Mouse (Mus musculus) heart, embryonic 13.5 days (tissue): Measurements from ENCODE around the gene Cox6b2. TPM values are rescaled to one million over a fixed set of nuclear protein-coding genes. Genes with fewer than 3 reads are reported as not detected.

Experiments used
- ATAC-seq: fragments of 200-750 bp; cut with Nextera tagmentation; 2 replicates; pipeline ENCODE4 v1.8.0; 2017; ENCODE audit warnings: moderate TSS enrichment; ENCODE audit not compliant: insufficient number of reproducible peaks, low FRiP score, low TSS enrichment; ENCODE audit errors: extremely low read depth
- H3K27ac ChIP-seq: fragments of 300-500 bp; sonication (generic); replicated peaks from 2 replicates; pipeline ENCODE4 v1.5.1; 2015; ENCODE audit warnings: moderate library complexity, mild to moderate bottlenecking, inconsistent platforms
- H3K27me3 ChIP-seq: fragments of 300-500 bp; sonication (generic); replicated peaks from 2 replicates; pipeline ENCODE4 v1.6.1; 2015; ENCODE audit warnings: mild to moderate bottlenecking, inconsistent platforms
- H3K36me3 ChIP-seq: fragments of 300-500 bp; sonication (generic); 2 replicates; pipeline ENCODE4 v1.6.1; 2015; ENCODE audit warnings: mild to moderate bottlenecking, inconsistent platforms
- H3K4me1 ChIP-seq: fragments of 300-500 bp; sonication (generic); 2 replicates; pipeline ENCODE4 v1.6.1; 2015; ENCODE audit warnings: inconsistent platforms
- H3K4me2 ChIP-seq: fragments of 300-500 bp; sonication (generic); 2 replicates; pipeline ENCODE4 v1.6.1; 2015; ENCODE audit warnings: inconsistent platforms, mild to moderate bottlenecking, moderate library complexity
- H3K4me3 ChIP-seq: fragments of 300-500 bp; sonication (generic); 2 replicates; pipeline ENCODE4 v1.5.1; 2015; ENCODE audit warnings: moderate library complexity, mild to moderate bottlenecking, inconsistent platforms
- H3K9ac ChIP-seq: fragments of 300-500 bp; sonication (generic); 2 replicates; pipeline ENCODE4 v1.6.1; 2015; ENCODE audit warnings: inconsistent platforms, mild to moderate bottlenecking, moderate library complexity
- H3K9me3 ChIP-seq: fragments of 300-500 bp; sonication (generic); 2 replicates; pipeline ENCODE4 v1.6.1; 2016; ENCODE audit warnings: inconsistent platforms
- WGBS: fragments of 180-500 bp; shearing (Covaris S2); methylation state at CpG from one replicate; pipeline ENCODE4 v1.1.7; 2015; ENCODE audit warnings: mixed read lengths; 5-methylcytosine and 5-hydroxymethylcytosine counted together
- polyA plus RNA-seq: library from polyadenylated mRNA; unstranded; fragments of >200 nt; fragmentation: Nextera tagmentation; extraction: Ambion mirVana; gene quantifications from 2 replicates; pipeline ENCODE4 v1.2.1, GENCODE M21; 2015

Gene Cox6b2
- polyA plus RNA-seq, 1 experiment from 2014 or later: 36.4 TPM

DNA sequence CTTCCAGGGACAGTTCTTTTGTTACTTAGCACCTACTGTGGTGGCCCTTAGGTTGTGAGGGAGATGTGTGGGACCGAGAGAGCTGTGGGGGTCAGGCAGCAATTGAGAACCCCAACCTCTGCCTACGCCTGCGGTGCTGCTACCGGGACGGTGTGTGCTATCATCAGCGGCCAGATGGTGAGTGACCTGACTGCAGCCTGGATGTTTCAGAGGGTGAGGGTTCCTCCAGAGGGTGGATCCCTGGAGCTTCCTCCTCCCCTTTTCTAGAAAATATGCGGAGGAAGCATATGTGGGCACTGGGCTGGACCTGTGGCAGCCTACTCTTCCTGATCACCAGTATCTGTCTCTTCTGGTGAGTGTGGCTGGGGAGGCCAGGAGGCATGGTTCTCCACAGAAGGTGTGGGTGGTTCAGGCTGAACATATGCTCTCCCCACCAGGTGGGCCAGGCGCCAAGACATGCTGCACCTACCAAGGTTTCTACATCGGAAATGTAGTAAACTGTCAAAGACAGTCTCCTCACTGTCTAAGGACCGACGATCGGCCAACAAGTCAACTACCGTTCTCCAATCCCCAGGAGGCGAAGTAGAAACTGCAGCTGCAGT lies 30.9 kb upstream of the Cox6b2 start:
- H3K9me3 ChIP-seq: no peaks in the 10 kb centered on the region
- no peak overlapping the region for H3K27ac ChIP-seq
- H3K36me3 ChIP-seq: no peaks in the 10 kb centered on the region
- no peak overlapping the region for H3K4me3 ChIP-seq
- peaks cover 10% of the 10 kb centered on the region for H3K4me1 ChIP-seq
- no peak overlapping the region for H3K4me2 ChIP-seq
- H3K9ac ChIP-seq: no peak overlapping the region
- H3K27me3 ChIP-seq: peaks cover 62% of the 10 kb centered on the region
- 54% methylated on average over 14 of the region's 14 CpGs for WGBS
- ATAC-seq: no peak

DNA sequence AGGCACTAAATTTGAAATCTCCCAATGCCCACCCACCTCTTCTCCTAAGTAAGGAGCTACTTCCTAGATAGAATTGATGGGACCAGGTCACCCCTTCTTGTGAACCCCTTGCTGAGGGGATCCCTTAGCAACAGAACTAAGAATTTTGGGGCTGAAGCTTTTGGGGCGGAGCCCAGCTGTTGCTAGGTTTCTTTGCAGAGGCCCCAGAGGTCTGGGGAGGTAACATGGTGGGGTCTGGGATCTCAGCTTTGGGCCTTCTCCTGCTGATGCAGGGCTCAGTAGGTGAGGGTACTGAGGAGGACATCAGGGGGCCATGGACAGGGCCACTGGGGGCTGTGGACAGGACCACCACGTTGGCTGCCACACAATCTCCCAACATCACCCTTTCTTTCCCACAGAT lies 29.9 kb upstream of the Cox6b2 start, which contains the start of the genes Il11 and Tmem190:
TSS of gene Il11 (minus strand) at position 101 of the 400 bp plus-strand sequence.
TSS of gene Tmem190 (plus strand) at position 179 of the 400 bp plus-strand sequence.
- Histone ChIP-seq H3K27ac (no peak within 1 kb of the TSS), H3K9ac (no peak within 1 kb of the TSS), H3K4me3 (no peak within 1 kb of the TSS), H3K27me3 (peaks cover 70% of the 10 kb centered on the region), H3K4me2 (no peak within 1 kb of the TSS), H3K36me3 (no peaks in the 10 kb centered on the region), H3K4me1 (peaks cover 4% of the 10 kb centered on the region; the same call in 1 of the 2 replicates), H3K9me3 (no peaks in the 10 kb centered on the region)
- WGBS: 73% methylated on average over 2 of the region's 2 CpGs
- ATAC-seq: no peak

DNA sequence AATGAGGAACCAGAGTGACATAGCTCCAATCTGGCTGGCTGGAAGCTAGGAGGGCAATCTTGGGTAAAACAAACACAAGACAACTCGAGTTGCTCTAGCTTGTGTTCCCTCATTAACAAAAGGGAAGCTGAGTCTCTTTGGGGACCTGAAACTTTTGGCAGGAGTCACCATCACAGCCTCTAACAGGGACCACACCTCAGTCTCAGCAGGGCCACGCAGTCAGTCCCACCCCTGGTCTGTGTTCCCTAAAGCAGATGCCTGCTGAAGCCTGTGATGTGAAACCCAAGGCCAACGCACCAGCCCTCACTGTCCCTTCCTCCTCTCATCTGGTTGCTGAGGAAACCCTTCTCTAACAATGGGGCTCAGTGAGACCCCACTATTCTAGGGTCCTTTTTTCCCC lies 29.2 kb upstream of the Cox6b2 start:
- WGBS: 38% methylated on average over 3 of the region's 3 CpGs

DNA sequence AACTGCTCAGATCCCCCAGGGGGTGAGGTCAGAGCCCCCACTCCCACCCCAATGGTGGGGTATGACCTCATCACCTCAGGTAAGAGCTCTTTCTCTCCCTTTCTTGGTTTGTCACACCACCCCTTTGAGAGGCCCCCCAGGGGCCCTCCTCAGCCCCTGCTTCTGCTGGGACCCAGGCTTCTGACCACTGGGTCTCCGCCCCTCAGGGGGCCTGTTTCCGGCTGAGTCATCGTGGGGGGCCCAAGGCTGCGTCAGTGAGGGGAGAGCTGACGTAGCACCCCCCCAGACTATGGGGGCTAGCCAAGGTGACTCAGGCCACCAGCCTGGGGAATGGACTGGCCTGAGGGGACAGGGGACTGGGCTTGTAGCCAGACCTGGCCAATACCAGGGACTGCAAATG lies 27.0 kb upstream of the Cox6b2 start:
- Histone ChIP-seq H3K9ac (no peak overlapping the region), H3K27me3 (peaks cover 92% of the 10 kb centered on the region), H3K4me3 (no peak overlapping the region), H3K36me3 (no peaks in the 10 kb centered on the region), H3K9me3 (no peaks in the 10 kb centered on the region), H3K4me1 (peaks cover 15% of the 10 kb centered on the region), H3K27ac (no peak overlapping the region), H3K4me2 (no peak overlapping the region)
- 36% methylated on average over 5 of the region's 5 CpGs for WGBS
- no peak for ATAC-seq

More for the DNA sequence above, 29.2 kb upstream of the Cox6b2 start:
- ATAC-seq: no peak
- Histone ChIP-seq H3K9ac (no peak overlapping the region), H3K4me3 (no peak overlapping the region), H3K4me1 (peaks cover 8% of the 10 kb centered on the region), H3K36me3 (no peaks in the 10 kb centered on the region), H3K27ac (no peak overlapping the region), H3K9me3 (no peaks in the 10 kb centered on the region), H3K4me2 (no peak overlapping the region), H3K27me3 (peaks cover 70% of the 10 kb centered on the region)

DNA sequence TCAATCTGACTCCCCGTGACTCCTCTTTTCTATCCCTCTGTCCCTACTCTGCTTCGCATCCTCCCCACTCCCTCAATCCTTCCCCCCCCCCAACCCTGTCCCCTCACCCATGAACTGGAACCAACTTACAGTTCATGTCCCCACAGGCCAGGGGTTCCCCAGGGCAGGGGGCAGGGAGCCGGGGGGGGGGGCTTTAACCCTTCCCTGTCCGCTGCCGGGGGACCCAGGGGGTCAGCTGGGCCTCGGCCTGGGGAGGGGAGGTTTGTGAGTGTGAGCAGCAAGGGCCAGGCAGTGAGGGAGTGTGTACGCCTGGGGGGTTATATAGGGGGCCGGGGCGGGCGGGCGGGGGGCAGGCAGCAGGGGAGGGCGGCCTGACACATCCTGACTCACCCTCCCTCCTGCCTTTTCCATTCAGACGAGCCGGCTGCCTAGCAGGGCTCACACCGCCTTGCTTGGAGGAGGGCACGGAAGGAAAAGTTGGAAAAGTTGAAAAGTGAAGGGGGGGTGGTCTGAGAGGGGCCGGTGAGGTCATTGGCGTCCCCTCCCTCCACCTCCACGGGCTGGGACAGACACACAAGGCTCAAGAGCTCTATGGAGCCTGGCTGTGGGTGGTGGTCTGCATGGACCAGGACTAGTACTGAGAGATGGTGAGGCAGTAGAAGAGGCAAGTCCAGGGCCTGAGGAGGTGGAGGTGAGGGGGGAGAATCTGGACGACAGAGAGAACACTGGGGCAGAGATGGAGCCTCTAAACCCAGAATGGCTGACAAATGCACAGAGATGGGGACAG lies 25.1 kb upstream of the Cox6b2 start:
- Histone ChIP-seq H3K27ac (no peak overlapping the region), H3K4me2 (peak overlapping the region; percentile 64; the same call in 1 of the 2 replicates), H3K9me3 (no peaks in the 10 kb centered on the region), H3K9ac (peak overlapping the region; percentile 54; the same call in 1 of the 2 replicates), H3K4me3 (0 out of 2 replicates have a peak overlapping the region, but pooled peaks have one; percentile 44), H3K4me1 (peaks cover 15% of the 10 kb centered on the region), H3K36me3 (no peaks in the 10 kb centered on the region), H3K27me3 (peaks cover 97% of the 10 kb centered on the region)
- 6% methylated on average over 19 of the region's 20 CpGs for WGBS
- ATAC-seq: no peak

DNA sequence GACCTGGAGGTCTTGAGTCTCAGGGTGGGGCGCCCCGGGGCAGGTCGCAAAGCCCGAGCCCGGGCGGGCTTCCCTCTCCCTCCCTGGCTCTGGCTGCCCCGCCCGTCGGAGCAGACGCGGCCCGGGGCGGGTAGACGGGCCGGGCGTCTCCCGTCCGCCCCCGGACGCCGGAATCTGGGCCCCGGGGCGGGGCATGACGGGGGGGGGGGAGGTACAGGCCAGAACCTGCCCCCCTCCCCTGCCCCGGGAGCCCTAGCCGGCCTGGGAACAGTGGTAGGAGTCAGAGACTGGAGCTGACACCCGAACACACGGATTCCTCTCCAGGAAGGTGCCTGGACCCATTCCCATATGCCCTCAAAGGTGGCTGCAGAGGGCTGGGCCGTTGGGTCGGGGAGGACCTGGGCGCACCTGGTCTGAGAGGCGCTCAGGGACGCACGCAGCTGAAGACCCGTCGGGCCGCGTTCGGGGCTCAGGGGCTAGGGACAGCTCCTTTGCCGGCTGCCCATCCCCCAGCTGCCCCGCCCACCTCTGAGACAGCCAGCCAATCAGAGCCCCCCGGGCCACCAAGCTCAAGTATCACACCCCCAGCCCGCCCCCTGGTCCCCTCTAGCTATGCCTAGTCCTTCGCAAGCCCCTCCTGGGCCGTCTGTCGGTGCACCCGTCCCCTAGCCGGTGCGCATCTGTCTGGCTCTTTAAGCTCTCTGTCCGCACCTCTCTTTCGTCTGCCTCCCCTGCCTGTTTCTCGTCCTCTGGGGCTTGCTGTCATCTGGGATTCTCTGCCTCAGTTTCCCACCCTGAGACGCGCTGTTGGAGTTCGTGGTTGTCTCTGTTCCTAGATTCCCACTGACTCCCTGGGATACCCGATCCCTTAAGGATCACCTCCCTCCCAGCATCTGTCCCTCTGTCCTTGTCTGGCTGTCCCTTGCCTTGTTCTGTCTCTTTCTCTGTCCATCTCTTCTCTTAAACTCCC lies 24.3 kb upstream of the Cox6b2 start:
- peaks cover 15% of the 10 kb centered on the region for H3K4me1 ChIP-seq
- H3K9me3 ChIP-seq: no peaks in the 10 kb centered on the region
- no peak overlapping the region for H3K27ac ChIP-seq
- peak overlapping the region; percentile 54 for H3K9ac ChIP-seq
- ATAC-seq: peak; percentile 43
- H3K4me3 ChIP-seq: peak overlapping the region; percentile 44
- H3K4me2 ChIP-seq: peak overlapping the region; percentile 64
- no peaks in the 10 kb centered on the region for H3K36me3 ChIP-seq
- H3K27me3 ChIP-seq: peaks cover 89% of the 10 kb centered on the region
- WGBS: 2% methylated on average over 49 of the region's 56 CpGs

DNA sequence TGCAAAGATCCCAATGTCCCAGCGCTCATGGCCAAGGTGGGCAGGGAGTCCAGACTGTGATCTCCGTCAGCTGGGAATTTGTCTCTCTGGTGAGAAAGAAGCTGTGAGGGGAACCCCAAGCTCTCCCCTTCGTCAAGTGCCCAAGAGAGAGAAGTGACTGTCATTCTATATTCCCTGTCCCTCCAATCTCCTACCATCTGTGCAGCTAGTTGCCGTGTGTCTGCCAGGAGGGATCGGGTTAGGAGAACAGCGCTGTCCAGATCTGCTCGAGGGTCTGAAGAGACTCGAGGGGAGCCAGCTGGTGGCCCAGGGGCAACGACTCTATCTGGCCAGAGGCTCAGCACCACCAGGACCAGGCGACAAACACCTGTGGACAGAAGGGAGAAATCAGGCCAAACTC lies 23.2 kb upstream of the Cox6b2 start:
- no peak overlapping the region for H3K4me3 ChIP-seq
- no peak overlapping the region for H3K27ac ChIP-seq
- peaks cover 15% of the 10 kb centered on the region for H3K4me1 ChIP-seq
- ATAC-seq: no peak
- H3K4me2 ChIP-seq: no peak overlapping the region
- H3K9me3 ChIP-seq: no peaks in the 10 kb centered on the region
- no peak overlapping the region for H3K9ac ChIP-seq
- WGBS: 39% methylated on average over 10 of the region's 10 CpGs
- peaks cover 79% of the 10 kb centered on the region for H3K27me3 ChIP-seq
- no peaks in the 10 kb centered on the region for H3K36me3 ChIP-seq

DNA sequence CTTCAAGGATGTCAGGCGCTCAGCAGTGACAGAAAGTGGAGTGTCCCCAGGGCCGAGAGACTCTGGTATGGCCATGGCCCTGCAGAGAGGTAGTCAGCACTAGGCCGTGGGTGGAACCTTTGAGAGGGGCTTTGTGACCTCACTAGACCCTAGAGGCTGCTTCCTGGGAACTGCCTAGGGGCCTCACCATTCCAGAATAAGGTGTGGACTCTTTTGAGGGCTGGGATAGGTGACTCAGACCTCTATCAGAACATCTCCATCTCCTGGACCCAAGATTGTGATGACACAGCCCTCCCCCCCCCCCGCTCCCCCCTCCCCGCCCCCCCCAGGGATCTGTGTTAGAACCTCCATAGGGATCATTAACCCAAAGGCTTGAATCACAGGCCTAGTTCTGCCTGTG lies 18.3 kb upstream of the Cox6b2 start, which contains the start of gene Fam71e2:
TSS of gene Fam71e2 (minus strand) at position 101 of the 400 bp plus-strand sequence.
- H3K9me3 ChIP-seq: no peaks in the 10 kb centered on the region
- no peaks in the 10 kb centered on the region for H3K4me1 ChIP-seq
- 63% methylated on average over 4 of the region's 5 CpGs for WGBS

DNA sequence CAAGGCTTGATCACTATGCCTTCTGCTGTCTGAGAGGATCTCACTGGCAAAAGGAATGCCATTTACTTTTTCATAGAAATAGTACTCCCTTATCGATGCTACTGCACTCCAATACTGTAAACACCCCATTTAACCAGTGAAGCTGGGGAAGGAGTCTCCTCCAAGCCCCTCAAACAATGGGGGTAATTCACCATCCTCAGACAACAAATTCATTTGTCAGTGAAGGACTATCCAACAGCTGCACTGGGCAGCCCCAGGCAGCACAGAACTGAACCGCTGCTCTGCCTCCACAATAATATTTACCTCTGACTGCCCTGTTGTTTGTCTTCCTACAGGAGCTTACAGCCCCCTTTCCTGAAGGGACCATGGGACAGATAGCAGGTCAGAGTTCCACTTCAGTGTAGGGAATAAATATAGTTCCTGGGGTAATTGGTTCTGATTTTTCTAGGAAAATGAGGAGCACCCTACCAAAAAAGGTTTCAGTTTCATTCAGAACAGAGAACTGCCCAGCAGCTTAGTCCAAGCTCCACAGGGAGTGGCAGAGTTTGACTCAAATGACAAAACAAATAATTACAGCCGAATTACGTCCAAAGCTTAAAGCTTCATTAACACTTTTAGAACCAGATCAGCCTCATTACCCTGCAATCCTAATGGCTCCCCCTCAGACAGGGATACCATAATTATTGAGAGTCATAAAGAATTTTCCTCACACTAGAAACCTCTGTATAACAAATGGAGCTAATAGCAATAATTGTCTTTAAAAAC lies 12.2 kb upstream of the Cox6b2 start:
- peaks cover 4% of the 10 kb centered on the region; the same call in 1 of the 2 replicates for H3K27me3 ChIP-seq
- WGBS: 33% methylated on average over 4 of the region's 4 CpGs
- no peak overlapping the region for H3K9ac ChIP-seq
- no peaks in the 10 kb centered on the region for H3K4me1 ChIP-seq
- ATAC-seq: no peak
- no peak overlapping the region for H3K4me2 ChIP-seq
- no peaks in the 10 kb centered on the region for H3K9me3 ChIP-seq
- H3K36me3 ChIP-seq: no peaks in the 10 kb centered on the region
- H3K27ac ChIP-seq: no peak overlapping the region
- H3K4me3 ChIP-seq: no peak overlapping the region

More for the DNA sequence above, 18.3 kb upstream of the Cox6b2 start, which contains the start of gene Fam71e2:
- Histone ChIP-seq H3K27me3 (peaks cover 29% of the 10 kb centered on the region), H3K27ac (no peak within 1 kb of the TSS), H3K9ac (no peak within 1 kb of the TSS), H3K4me3 (no peak within 1 kb of the TSS), H3K36me3 (no peaks in the 10 kb centered on the region), H3K4me2 (no peak within 1 kb of the TSS)
- no peak for ATAC-seq

DNA sequence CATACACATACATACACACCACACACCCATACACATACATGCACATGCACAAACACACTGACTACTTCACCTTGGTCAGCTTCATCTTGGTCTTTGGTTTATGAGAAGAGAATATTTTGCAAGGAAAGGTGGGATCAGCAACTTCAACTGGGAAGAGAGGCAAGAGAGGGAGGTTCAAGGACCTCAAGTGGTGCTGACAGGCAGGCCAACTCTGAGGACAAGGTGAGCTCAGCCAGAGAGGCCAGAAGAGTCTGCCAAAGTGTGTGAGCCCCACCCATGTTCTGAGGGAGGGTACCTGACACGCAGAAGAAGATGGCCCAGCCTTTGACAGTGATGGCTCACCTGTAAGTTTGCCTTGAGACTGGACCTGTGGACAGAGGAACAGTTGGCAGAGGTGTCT lies 6.8 kb upstream of the Cox6b2 start:
- H3K9ac ChIP-seq: no peak overlapping the region
- 0 out of 2 replicates have a peak, but pooled peaks cover 3% of the 10 kb centered on the region for H3K27me3 ChIP-seq
- H3K4me3 ChIP-seq: no peak overlapping the region
- no peaks in the 10 kb centered on the region for H3K36me3 ChIP-seq
- WGBS: 29% methylated on average over 1 of the region's 1 CpGs
- 0 out of 2 replicates have a peak, but pooled peaks cover 4% of the 10 kb centered on the region for H3K9me3 ChIP-seq
- no peak overlapping the region for H3K27ac ChIP-seq
- no peak for ATAC-seq
- H3K4me1 ChIP-seq: no peaks in the 10 kb centered on the region
- no peak overlapping the region for H3K4me2 ChIP-seq
